Mouse (Mus musculus): Measurements from ENCODE around the gene Grik3. TPM values are rescaled to one million over a fixed set of nuclear protein-coding genes. Genes with fewer than 3 reads are reported as not detected.
A peak's percentile ranks its signal among the peaks of the same experiment; 100 is the strongest.

Gene Grik3
- polyA plus RNA-seq, 1 experiment: 10.3 TPM

DNA sequence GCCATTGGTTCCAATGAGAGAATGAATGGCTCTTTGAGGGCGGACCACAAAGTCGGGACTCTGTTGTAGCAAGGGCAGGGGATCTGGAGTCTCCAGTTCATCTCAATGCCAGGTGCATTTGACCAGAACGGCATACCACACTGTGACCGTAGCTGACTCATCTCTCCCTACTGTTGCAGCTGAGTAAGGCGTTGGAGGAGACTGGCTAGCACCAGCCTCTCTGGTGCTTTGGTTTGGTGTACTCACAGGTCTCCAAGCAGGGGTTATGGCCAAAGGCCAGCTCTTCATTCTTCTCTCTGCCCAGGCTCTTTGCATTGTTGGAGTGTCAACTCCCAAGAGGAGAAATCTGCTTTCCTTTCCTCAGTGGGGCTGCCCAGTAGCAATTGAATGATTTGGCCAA is 52.7 kb downstream of the Grik3 start:
- Histone ChIP-seq H3K9me3 (replicated peaks; ENCODE audit: control insufficient read depth, insufficient read depth, low read length, poor library complexity, severe bottlenecking) (no peaks in the 10 kb centered on the region), H3K4me3 (ENCODE audit: low read depth, low read length) (no peak overlapping the region), H3K9ac (ENCODE audit: low read depth, poor library complexity, severe bottlenecking) (no peak overlapping the region), H3K27me3 (ENCODE audit: control insufficient read depth, insufficient read depth, low read length, poor library complexity, severe bottlenecking) (no peaks in the 10 kb centered on the region), H3K4me1 (ENCODE audit: control insufficient read depth, insufficient read depth, low read length) (peaks cover 33% of the 10 kb centered on the region), H3K36me3 (ENCODE audit: control insufficient read depth, insufficient read depth, low read length, poor library complexity, severe bottlenecking) (no peaks in the 10 kb centered on the region), H3K27ac (ENCODE audit: insufficient read depth, low read length) (no peak overlapping the region)
- TF ChIP-seq EP300 (IDR thresholded peaks at IDR 0.05; ENCODE audit: insufficient read depth, low read depth, low read length) (no peak), POLR2A (IDR thresholded peaks at IDR 0.05; ENCODE audit: insufficient read depth, low read length) (no peak), CTCF (IDR thresholded peaks at IDR 0.05; ENCODE audit: low read depth, low read length) (no peak)

DNA sequence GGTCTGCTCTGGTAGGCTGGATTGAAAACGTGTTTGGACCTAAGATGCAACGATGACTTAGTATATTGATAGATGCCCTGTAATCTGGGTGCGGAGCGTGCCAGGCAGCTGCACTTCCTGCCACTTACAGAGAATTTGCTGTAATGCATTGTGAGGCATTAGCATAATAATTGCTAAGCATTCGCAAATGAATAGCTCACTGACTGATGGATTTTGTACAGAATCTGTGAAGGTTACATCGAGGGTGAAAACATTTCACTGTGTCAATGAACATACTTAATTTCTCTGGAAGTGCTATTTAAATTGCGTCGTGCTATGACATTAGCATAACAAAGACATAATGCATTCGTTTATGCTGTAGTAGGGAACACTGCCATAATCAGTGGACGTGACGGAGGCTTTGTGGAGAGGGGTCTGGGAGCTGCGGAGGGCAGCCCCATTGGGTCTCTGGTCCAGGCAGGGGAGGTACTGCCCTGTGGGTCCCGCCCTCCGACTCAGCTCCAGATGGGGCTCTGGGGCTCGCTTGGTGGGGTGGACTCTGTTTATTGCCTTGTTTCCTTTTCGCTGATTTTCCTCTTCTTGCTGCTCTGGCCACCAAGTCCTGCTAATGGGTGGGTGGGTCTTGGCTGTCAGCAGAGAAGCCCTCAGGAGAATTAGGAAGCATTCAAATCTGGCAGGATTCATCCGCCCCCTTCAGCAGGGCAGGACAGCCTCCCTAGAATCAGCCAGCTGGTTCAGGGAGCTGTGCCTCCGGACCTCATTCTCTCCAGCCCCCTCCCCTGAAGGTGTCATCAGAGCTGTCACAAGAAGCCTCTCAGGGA is 54.7 kb downstream of the Grik3 start:
- H3K27me3 ChIP-seq (ENCODE audit: control insufficient read depth, insufficient read depth, low read length, poor library complexity, severe bottlenecking): no peaks in the 10 kb centered on the region
- H3K4me3 ChIP-seq (ENCODE audit: low read depth, low read length): no peak overlapping the region
- TF ChIP-seq EP300 (IDR thresholded peaks at IDR 0.05; ENCODE audit: insufficient read depth, low read depth, low read length) (peak; percentile 82), POLR2A (IDR thresholded peaks at IDR 0.05; ENCODE audit: insufficient read depth, low read length) (no peak)
- no peak overlapping the region for H3K9ac ChIP-seq (ENCODE audit: low read depth, poor library complexity, severe bottlenecking)
- peak overlapping the region; percentile 66; the same call in 1 of the 2 replicates for H3K27ac ChIP-seq (ENCODE audit: insufficient read depth, low read length)
- peaks cover 22% of the 10 kb centered on the region for H3K4me1 ChIP-seq (ENCODE audit: control insufficient read depth, insufficient read depth, low read length)
- no peaks in the 10 kb centered on the region for H3K9me3 ChIP-seq (replicated peaks; ENCODE audit: control insufficient read depth, insufficient read depth, low read length, poor library complexity, severe bottlenecking)
- H3K36me3 ChIP-seq (ENCODE audit: control insufficient read depth, insufficient read depth, low read length, poor library complexity, severe bottlenecking): no peaks in the 10 kb centered on the region

DNA sequence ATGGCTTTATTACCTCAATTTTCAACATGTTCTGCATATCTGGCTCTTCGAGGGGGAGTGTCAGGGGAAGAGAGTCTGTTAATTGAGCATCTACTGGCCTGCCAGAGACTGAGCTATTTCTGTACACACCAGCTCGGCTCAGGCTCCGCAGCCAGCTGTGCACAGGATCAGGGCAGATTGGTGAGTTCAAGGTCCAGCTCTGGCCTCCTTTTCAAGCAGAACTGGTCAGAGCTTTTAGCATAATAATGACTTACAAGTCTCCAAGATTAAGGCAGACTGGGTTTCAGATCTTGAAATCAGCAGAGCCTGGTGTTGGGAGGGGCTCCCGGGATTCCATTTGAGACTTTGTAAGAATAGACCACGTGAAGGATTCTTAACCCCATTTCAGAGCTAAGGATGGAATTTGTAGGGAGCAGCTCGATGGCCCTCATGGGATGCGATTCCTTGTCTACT is 55.3 kb downstream of the Grik3 start:
- no peaks in the 10 kb centered on the region for H3K27me3 ChIP-seq (ENCODE audit: control insufficient read depth, insufficient read depth, low read length, poor library complexity, severe bottlenecking)
- H3K4me1 ChIP-seq (ENCODE audit: control insufficient read depth, insufficient read depth, low read length): peaks cover 17% of the 10 kb centered on the region
- no peak overlapping the region for H3K4me3 ChIP-seq (ENCODE audit: low read depth, low read length)
- TF ChIP-seq EP300 (IDR thresholded peaks at IDR 0.05; ENCODE audit: insufficient read depth, low read depth, low read length): peak; percentile 50; the same call in 1 of the 2 replicates
- no peak for TF ChIP-seq POLR2A (IDR thresholded peaks at IDR 0.05; ENCODE audit: insufficient read depth, low read length)
- no peak for TF ChIP-seq CTCF (IDR thresholded peaks at IDR 0.05; ENCODE audit: low read depth, low read length)
- no peaks in the 10 kb centered on the region for H3K36me3 ChIP-seq (ENCODE audit: control insufficient read depth, insufficient read depth, low read length, poor library complexity, severe bottlenecking)
- no peaks in the 10 kb centered on the region for H3K9me3 ChIP-seq (replicated peaks; ENCODE audit: control insufficient read depth, insufficient read depth, low read length, poor library complexity, severe bottlenecking)
- H3K27ac ChIP-seq (ENCODE audit: insufficient read depth, low read length): peak overlapping the region; percentile 66; the same call in 1 of the 2 replicates
- no peak overlapping the region for H3K9ac ChIP-seq (ENCODE audit: low read depth, poor library complexity, severe bottlenecking)

DNA sequence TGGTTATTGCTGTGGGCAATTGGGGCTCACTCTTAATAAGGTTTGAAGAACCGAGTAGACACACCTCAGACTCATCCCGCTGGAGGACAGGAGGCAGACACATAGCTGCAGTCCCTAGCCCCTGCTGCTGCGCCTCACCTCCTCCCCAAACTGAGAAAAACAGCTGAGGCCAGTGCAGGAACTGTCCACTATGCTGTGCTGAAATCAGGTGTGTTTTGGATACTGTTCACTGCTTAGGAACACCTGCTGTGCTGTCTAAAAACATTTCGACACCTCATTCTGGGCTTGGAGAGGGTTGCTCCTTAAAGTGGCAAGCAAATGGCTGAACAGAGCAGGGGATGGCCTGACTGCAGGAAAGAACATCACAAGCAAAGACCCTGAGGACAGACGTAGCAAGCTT is 57.7 kb downstream of the Grik3 start:
- Histone ChIP-seq H3K4me1 (ENCODE audit: control insufficient read depth, insufficient read depth, low read length) (peaks cover 13% of the 10 kb centered on the region), H3K36me3 (ENCODE audit: control insufficient read depth, insufficient read depth, low read length, poor library complexity, severe bottlenecking) (no peaks in the 10 kb centered on the region), H3K9ac (ENCODE audit: low read depth, poor library complexity, severe bottlenecking) (no peak overlapping the region), H3K4me3 (ENCODE audit: low read depth, low read length) (no peak overlapping the region), H3K27me3 (ENCODE audit: control insufficient read depth, insufficient read depth, low read length, poor library complexity, severe bottlenecking) (no peaks in the 10 kb centered on the region), H3K9me3 (replicated peaks; ENCODE audit: control insufficient read depth, insufficient read depth, low read length, poor library complexity, severe bottlenecking) (no peaks in the 10 kb centered on the region), H3K27ac (ENCODE audit: insufficient read depth, low read length) (no peak overlapping the region)
- no peak for TF ChIP-seq POLR2A (IDR thresholded peaks at IDR 0.05; ENCODE audit: insufficient read depth, low read length)
- TF ChIP-seq EP300 (IDR thresholded peaks at IDR 0.05; ENCODE audit: insufficient read depth, low read depth, low read length): no peak
- no peak for TF ChIP-seq CTCF (IDR thresholded peaks at IDR 0.05; ENCODE audit: low read depth, low read length)

DNA sequence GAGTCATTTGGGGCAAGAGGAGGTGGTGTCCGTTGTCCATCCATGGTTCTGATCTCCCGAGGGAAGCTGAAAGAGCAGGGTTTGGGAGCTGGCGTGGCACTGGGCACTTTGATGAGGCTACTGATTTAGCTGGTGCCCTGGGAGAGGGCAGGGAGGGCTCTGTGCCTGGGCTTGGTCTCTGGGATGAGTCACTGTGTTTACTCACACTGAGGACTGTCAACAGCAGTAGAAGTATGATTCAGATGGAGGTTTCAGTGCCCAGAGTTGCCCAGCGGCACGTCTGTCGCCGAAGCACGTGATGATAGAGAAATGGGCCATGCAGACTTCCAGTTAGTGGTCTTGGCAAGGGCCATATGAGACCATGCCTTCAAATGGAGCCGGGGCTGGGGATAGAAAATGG is 63.3 kb downstream of the Grik3 start:
- no peak overlapping the region for H3K27ac ChIP-seq (ENCODE audit: insufficient read depth, low read length)
- no peaks in the 10 kb centered on the region for H3K27me3 ChIP-seq (ENCODE audit: control insufficient read depth, insufficient read depth, low read length, poor library complexity, severe bottlenecking)
- H3K9ac ChIP-seq (ENCODE audit: low read depth, poor library complexity, severe bottlenecking): no peak overlapping the region
- TF ChIP-seq EP300 (IDR thresholded peaks at IDR 0.05; ENCODE audit: insufficient read depth, low read depth, low read length) (no peak), POLR2A (IDR thresholded peaks at IDR 0.05; ENCODE audit: insufficient read depth, low read length) (no peak), CTCF (IDR thresholded peaks at IDR 0.05; ENCODE audit: low read depth, low read length) (no peak)
- no peaks in the 10 kb centered on the region for H3K36me3 ChIP-seq (ENCODE audit: control insufficient read depth, insufficient read depth, low read length, poor library complexity, severe bottlenecking)
- no peak overlapping the region for H3K4me3 ChIP-seq (ENCODE audit: low read depth, low read length)
- H3K9me3 ChIP-seq (replicated peaks; ENCODE audit: control insufficient read depth, insufficient read depth, low read length, poor library complexity, severe bottlenecking): no peaks in the 10 kb centered on the region
- H3K4me1 ChIP-seq (ENCODE audit: control insufficient read depth, insufficient read depth, low read length): no peaks in the 10 kb centered on the region

Measured in ES-Bruce4 (cell line).